Mouse (Mus musculus): ENCODE results near the gene Klhdc1.

The Klhdc1 gene

GRCm38 (mm10) chr12:69240876-69241275 is at the start of gene Klhdc1:
Gene Klhdc1, plus strand, starts transcription at chr12:69241176.
- DNase-seq (ENCODE audit: low spot score in 2 of 2), result no peak

GRCm38 (mm10) chr12:69191396-69191795 is 49.6 kb upstream of the Klhdc1 start:
- no peak for DNase-seq (ENCODE audit: low spot score in 2 of 2)

- no peak for DNase-seq (ENCODE audit: low spot score in 2 of 2)
Observed at GRCm38 (mm10) chr12:69192637-69193036, 48.3 kb upstream of the Klhdc1 start.

- peak; percentile 29 to 65 for DNase-seq (ENCODE audit: low spot score in 2 of 2)
Observed at GRCm38 (mm10) chr12:69196444-69197377, 44.3 kb upstream of the Klhdc1 start, which contains the start of gene Gm49383. Gene Gm49383, minus strand, starts transcription at chr12:69197104.

GRCm38 (mm10) chr12:69197378-69198163 is 43.4 kb upstream of the Klhdc1 start:
- peak; percentile 22 to 59 for DNase-seq (ENCODE audit: low spot score in 2 of 2)

GRCm38 (mm10) chr12:69198164-69198535 is 42.8 kb upstream of the Klhdc1 start, which contains the start of gene Dnaaf2:
Gene Dnaaf2, minus strand, starts transcription at chr12:69198429.
- peak; percentile 39 to 61 for DNase-seq (ENCODE audit: low spot score in 2 of 2)

- DNase-seq (ENCODE audit: low spot score in 2 of 2), result no peak
Observed at GRCm38 (mm10) chr12:69198985-69199384, 42.0 kb upstream of the Klhdc1 start.

GRCm38 (mm10) chr12:69204052-69204833 is 36.7 kb upstream of the Klhdc1 start, which contains the start of gene Gm49384:
Gene Gm49384, minus strand, starts transcription at chr12:69204267.
- DNase-seq (ENCODE audit: low spot score in 2 of 2), result no peak

- DNase-seq (ENCODE audit: low spot score in 2 of 2), result no peak
Observed at GRCm38 (mm10) chr12:69207396-69207795, 33.6 kb upstream of the Klhdc1 start.

GRCm38 (mm10) chr12:69207926-69208325 is 33.0 kb upstream of the Klhdc1 start:
- DNase-seq (ENCODE audit: low spot score in 2 of 2), result no peak

GRCm38 (mm10) chr12:69208520-69208919 is 32.5 kb upstream of the Klhdc1 start:
- no peak for DNase-seq (ENCODE audit: low spot score in 2 of 2)

GRCm38 (mm10) chr12:69210056-69210979 is 30.7 kb upstream of the Klhdc1 start:
- no peak for DNase-seq (ENCODE audit: low spot score in 2 of 2)

- DNase-seq (ENCODE audit: low spot score in 2 of 2), result no peak
Observed at GRCm38 (mm10) chr12:69211057-69211456, 29.9 kb upstream of the Klhdc1 start.

GRCm38 (mm10) chr12:69213186-69213777 is 27.7 kb upstream of the Klhdc1 start:
- no peak for DNase-seq (ENCODE audit: low spot score in 2 of 2)

- DNase-seq (ENCODE audit: low spot score in 2 of 2), result no peak
Observed at GRCm38 (mm10) chr12:69214393-69214792, 26.6 kb upstream of the Klhdc1 start.

GRCm38 (mm10) chr12:69215000-69215785 is 25.8 kb upstream of the Klhdc1 start:
- DNase-seq (ENCODE audit: low spot score in 2 of 2), result peak; percentile 30 to 74

GRCm38 (mm10) chr12:69216587-69216986 is 24.4 kb upstream of the Klhdc1 start:
- DNase-seq (ENCODE audit: low spot score in 2 of 2), result no peak

GRCm38 (mm10) chr12:69220613-69221277 is 20.2 kb upstream of the Klhdc1 start:
- no peak for DNase-seq (ENCODE audit: low spot score in 2 of 2)
